Mouse (Mus musculus) left cerebral cortex, adult 11 months (tissue): ENCODE measurements around the gene Cacna1d.

Experiments used
- DNase-seq: peaks from one replicate; pipeline ENCODE4 v3.0.0; 2022; ENCODE audit warnings: low spot score

The Cacna1d gene

GRCm38 (mm10) chr14:30458820-30459219 is 32.4 kb downstream of the Cacna1d start:
- no peak for DNase-seq

- no peak for DNase-seq
Measured at GRCm38 (mm10) chr14:30457897-30458296, 33.4 kb downstream of the Cacna1d start.

GRCm38 (mm10) chr14:30457436-30457835 is 33.8 kb downstream of the Cacna1d start:
- DNase-seq: no peak

- no peak for DNase-seq
Measured at GRCm38 (mm10) chr14:30455801-30456595, 35.3 kb downstream of the Cacna1d start.

GRCm38 (mm10) chr14:30439915-30440314 is 51.3 kb downstream of the Cacna1d start:
- DNase-seq: no peak

- DNase-seq: no peak
Measured at GRCm38 (mm10) chr14:30435316-30435715, 55.9 kb downstream of the Cacna1d start.

GRCm38 (mm10) chr14:30430446-30430845 is 60.8 kb downstream of the Cacna1d start:
- no peak for DNase-seq

- DNase-seq: no peak
Measured at GRCm38 (mm10) chr14:30430026-30430425, 61.2 kb downstream of the Cacna1d start.

GRCm38 (mm10) chr14:30429606-30430005 is 61.6 kb downstream of the Cacna1d start:
- no peak for DNase-seq

GRCm38 (mm10) chr14:30428757-30429156 is 62.5 kb downstream of the Cacna1d start:
- DNase-seq: no peak

GRCm38 (mm10) chr14:30425876-30426275 is 65.4 kb downstream of the Cacna1d start:
- DNase-seq: no peak

GRCm38 (mm10) chr14:30425175-30425574 is 66.1 kb downstream of the Cacna1d start:
- no peak for DNase-seq

GRCm38 (mm10) chr14:30424638-30425037 is 66.6 kb downstream of the Cacna1d start:
- DNase-seq: no peak

- DNase-seq: no peak
Measured at GRCm38 (mm10) chr14:30422376-30423140, 68.7 kb downstream of the Cacna1d start.

GRCm38 (mm10) chr14:30419458-30419857 is 71.8 kb downstream of the Cacna1d start:
- DNase-seq: no peak

- DNase-seq: no peak
Measured at GRCm38 (mm10) chr14:30419046-30419445, 72.2 kb downstream of the Cacna1d start.

- DNase-seq: no peak
Measured at GRCm38 (mm10) chr14:30415830-30416229, 75.4 kb downstream of the Cacna1d start.

- DNase-seq: no peak
Measured at GRCm38 (mm10) chr14:30414131-30414530, 77.1 kb downstream of the Cacna1d start.

- no peak for DNase-seq
Measured at GRCm38 (mm10) chr14:30409331-30409730, 81.9 kb downstream of the Cacna1d start.

- no peak for DNase-seq
Measured at GRCm38 (mm10) chr14:30405456-30406225, 85.6 kb downstream of the Cacna1d start.

GRCm38 (mm10) chr14:30378306-30378705 is 112.9 kb downstream of the Cacna1d start:
- no peak for DNase-seq

- no peak for DNase-seq
Measured at GRCm38 (mm10) chr14:30372878-30373277, 118.4 kb downstream of the Cacna1d start.
